Mouse (Mus musculus) thymus, adult 2 months (tissue): ENCODE measurements around the gene Mettl3. TPM values are rescaled to one million over a fixed set of nuclear protein-coding genes. Genes with fewer than 3 reads are reported as not detected.

Experiments
- DNase-seq: peaks from one replicate; pipeline ENCODE4 v3.0.0; 2021
- H3K27ac ChIP-seq: fragments of 200-500 bp; 2 replicates; pipeline ENCODE4 v1.5.1; 2012; ENCODE audit warnings: low read length, control low read depth; ENCODE audit not compliant: control insufficient read depth, insufficient read depth
- H3K27me3 ChIP-seq: fragments of 200-500 bp; 2 replicates; pipeline ENCODE4 v1.6.1; 2012; ENCODE audit warnings: mild to moderate bottlenecking, low read length, moderate library complexity, mixed read lengths; ENCODE audit not compliant: control insufficient read depth, insufficient read depth
- H3K36me3 ChIP-seq: fragments of 200-500 bp; 2 replicates; pipeline ENCODE4 v1.6.1; 2012; ENCODE audit warnings: mild to moderate bottlenecking, low read length, moderate library complexity; ENCODE audit not compliant: control insufficient read depth, insufficient read depth
- H3K4me1 ChIP-seq: fragments of 200-500 bp; replicated peaks from 2 replicates; pipeline ENCODE4 v1.6.1; 2012; ENCODE audit warnings: low read length; ENCODE audit not compliant: control insufficient read depth, insufficient read depth
- H3K4me3 ChIP-seq: fragments of 200-500 bp; 2 replicates; pipeline ENCODE4 v1.5.1; 2012; ENCODE audit warnings: mild to moderate bottlenecking, low read length, control low read depth, moderate library complexity; ENCODE audit not compliant: control insufficient read depth, insufficient read depth
- CTCF ChIP-seq: fragments of 200-500 bp; IDR thresholded peaks from 2 replicates; pipeline ENCODE4 v1.5.1; 2012; ENCODE audit warnings: mild to moderate bottlenecking, control low read depth, low read length, moderate library complexity, borderline replicate concordance; ENCODE audit not compliant: control insufficient read depth, poor library complexity, insufficient read depth; ENCODE audit errors: extremely low read depth
- POLR2A ChIP-seq: fragments of 200-500 bp; IDR thresholded peaks from 2 replicates; pipeline ENCODE4 v1.6.1; 2012; ENCODE audit warnings: mild to moderate bottlenecking, low read length, control low read depth, moderate library complexity; ENCODE audit not compliant: control insufficient read depth, poor library complexity, insufficient read depth; ENCODE audit errors: extremely low read depth
- WGBS: fragments of 180-500 bp; shearing (Covaris S2); methylation state at CpG from one replicate; pipeline ENCODE4 v1.1.7; 2018; 5-methylcytosine and 5-hydroxymethylcytosine counted together
- polyA plus RNA-seq: library from polyadenylated mRNA; depleted of rRNA; stranded (reverse); fragments of >200 nt; gene quantifications from 2 replicates; pipeline ENCODE4 v1.2.3, GENCODE M21; 2012; rRNA removed

Mettl3 gene
- polyA plus RNA-seq, 1 experiment = 54.2 TPM

DNA sequence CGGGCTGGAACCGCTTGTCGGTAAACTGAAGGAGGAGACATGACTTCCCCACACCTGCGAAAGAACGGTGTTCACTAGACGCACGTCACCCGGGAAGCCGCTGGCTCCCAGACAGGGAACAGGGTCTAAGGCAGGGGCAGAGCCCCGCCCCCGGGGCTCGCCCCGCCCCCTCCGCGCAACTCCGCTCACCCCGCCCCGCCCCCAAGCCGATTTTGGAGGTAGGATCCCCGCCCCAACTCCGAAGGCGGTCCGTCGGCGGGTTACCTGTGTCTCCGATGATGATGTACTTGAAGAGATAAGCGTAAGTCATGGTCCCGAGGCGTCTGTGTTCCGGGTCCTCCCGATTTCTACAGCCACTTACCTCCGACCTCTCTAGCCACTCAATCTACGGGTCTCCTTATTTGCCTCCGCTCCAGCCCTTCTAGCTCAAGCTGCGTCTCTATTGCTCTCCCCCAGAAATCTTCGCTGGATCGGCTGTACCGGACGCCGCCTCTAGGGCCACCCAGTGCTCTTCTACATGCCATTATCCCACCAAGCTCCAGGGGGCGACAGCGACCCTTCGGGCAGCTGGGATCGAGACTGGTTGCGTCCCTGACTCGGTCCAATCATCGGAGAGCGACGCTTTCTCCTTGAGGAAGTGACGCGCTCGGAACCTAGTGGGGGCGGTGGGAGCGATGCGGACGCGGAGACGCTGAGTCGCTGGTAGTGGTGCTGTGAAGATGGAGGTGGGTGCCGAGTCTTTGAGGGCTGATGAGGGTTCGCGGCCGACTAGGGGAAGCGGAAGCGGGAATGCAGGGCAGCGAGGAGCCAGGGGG, 25.8 kb downstream of the Mettl3 start, which contains the start of the genes Tox4 and Rab2b:
Gene Tox4 (plus strand): TSS at position 215 of the 815 bp plus-strand sequence.
Gene Rab2b (minus strand): TSS at position 614 of the 815 bp plus-strand sequence.
- Histone ChIP-seq H3K4me1 (no peaks in the 10 kb centered on the region), H3K4me3 (peak within 1 kb of the TSS; percentile 64), H3K27me3 (no peaks in the 10 kb centered on the region), H3K27ac (peak within 1 kb of the TSS; percentile 75), H3K36me3 (no peaks in the 10 kb centered on the region)
- under 1% methylated on average over 66 of the region's 66 CpGs for WGBS
- TF ChIP-seq POLR2A = peak; percentile 94
- TF ChIP-seq CTCF = peak; percentile 98
- DNase-seq = peak; percentile 99

DNA sequence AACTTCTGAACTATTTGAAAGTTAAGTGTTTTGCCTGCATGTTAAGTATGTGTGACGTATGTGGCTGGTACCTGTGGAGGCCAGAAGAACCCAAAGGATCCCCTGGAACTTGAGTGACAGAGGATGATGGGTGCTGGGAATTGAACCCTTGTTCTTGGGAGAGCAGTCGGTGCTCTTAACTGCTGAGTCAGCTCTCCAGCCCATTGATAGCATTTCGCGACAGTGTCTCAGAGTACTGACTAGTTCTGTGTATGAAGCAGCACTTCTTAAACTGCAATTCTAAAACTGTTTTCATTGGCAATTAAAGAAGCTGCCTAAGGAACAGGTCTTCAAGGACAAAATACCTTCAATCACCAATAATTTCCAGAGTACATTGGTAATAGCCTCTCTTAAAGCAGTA, 27.7 kb downstream of the Mettl3 start:
- H3K27me3 ChIP-seq = no peaks in the 10 kb centered on the region; the same call in 1 of the 2 replicates
- H3K4me1 ChIP-seq = no peaks in the 10 kb centered on the region
- TF ChIP-seq CTCF (no peak), POLR2A (no peak)
- DNase-seq = no peak
- no peak overlapping the region for H3K27ac ChIP-seq
- no peak overlapping the region for H3K4me3 ChIP-seq
- peaks cover 5% of the 10 kb centered on the region; the same call in 1 of the 2 replicates for H3K36me3 ChIP-seq
- WGBS = 97% methylated on average over 4 of the region's 4 CpGs

- H3K36me3 ChIP-seq = peaks cover 10% of the 10 kb centered on the region
- no peak overlapping the region for H3K27ac ChIP-seq
- no peaks in the 10 kb centered on the region for H3K4me1 ChIP-seq
- no peak for TF ChIP-seq CTCF
- TF ChIP-seq POLR2A = no peak
- 80% methylated on average over 3 of the region's 3 CpGs for WGBS
- DNase-seq = no peak
- no peaks in the 10 kb centered on the region; the same call in 1 of the 2 replicates for H3K27me3 ChIP-seq
- no peak overlapping the region for H3K4me3 ChIP-seq
Measured at GRCm38 (mm10) chr14:52272781-52273180, 32.1 kb downstream of the Mettl3 start.

DNA sequence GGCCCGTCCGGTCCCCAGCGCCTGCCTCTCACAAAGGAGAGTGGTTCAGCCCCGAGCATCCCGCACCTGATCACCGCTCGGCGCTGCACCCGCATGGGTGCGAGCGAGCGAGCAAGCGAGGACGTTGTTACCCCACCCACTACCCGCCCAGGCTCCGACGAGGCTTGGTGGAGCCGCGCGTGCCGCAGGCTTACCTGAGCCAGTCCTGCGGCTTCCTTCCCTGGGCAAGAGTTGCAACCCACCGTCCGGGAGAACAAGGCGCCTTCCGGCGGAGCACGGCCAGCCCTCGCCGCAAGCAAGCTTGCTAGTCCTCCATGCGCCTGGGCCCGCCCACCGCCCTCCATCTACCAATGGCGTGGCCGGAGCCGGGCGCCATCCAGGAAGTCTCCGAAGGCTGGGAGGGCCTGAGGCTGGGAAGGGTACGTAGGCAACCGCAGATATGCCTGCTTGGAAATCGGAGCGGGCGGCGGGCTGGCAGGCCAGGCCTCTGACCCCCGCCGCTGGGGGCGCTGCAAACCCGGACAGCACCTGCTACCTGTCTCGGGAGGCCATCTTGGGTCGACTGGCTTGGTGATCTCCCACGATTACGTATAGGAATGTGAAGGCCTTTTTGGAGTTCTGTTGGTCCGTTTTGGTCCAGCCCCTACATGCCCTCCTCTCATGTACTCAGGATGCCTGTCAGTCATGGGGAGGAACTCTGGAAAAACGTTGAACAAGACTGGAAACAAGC, 47.3 kb downstream of the Mettl3 start, which contains the start of gene Chd8:
Gene Chd8 (minus strand): TSS at position 297 of the 730 bp plus-strand sequence.
- DNase-seq = peak; percentile 98
- H3K4me1 ChIP-seq = peaks cover 3% of the 10 kb centered on the region; the same call in 1 of the 2 replicates
- H3K36me3 ChIP-seq = no peaks in the 10 kb centered on the region
- peak; percentile 95 for TF ChIP-seq CTCF
- peak; percentile 89 for TF ChIP-seq POLR2A
- H3K27me3 ChIP-seq = no peaks in the 10 kb centered on the region
- peak within 1 kb of the TSS; percentile 65 for H3K27ac ChIP-seq
- H3K4me3 ChIP-seq = peak within 1 kb of the TSS; percentile 84
- 1% methylated on average over 54 of the region's 54 CpGs for WGBS

GRCm38 (mm10) chr14:52256311-52257175, 48.4 kb downstream of the Mettl3 start:
- H3K4me1 ChIP-seq = peaks cover 3% of the 10 kb centered on the region; the same call in 1 of the 2 replicates
- H3K4me3 ChIP-seq = peak overlapping the region; percentile 84; the same call in 1 of the 2 replicates
- WGBS = 2% methylated on average over 18 of the region's 18 CpGs
- H3K27ac ChIP-seq = no peak overlapping the region
- DNase-seq = peak; percentile 12
- H3K27me3 ChIP-seq = no peaks in the 10 kb centered on the region
- TF ChIP-seq POLR2A (no peak), CTCF (no peak)
- no peaks in the 10 kb centered on the region for H3K36me3 ChIP-seq

- Histone ChIP-seq H3K27ac (no peak overlapping the region), H3K4me1 (peaks cover 6% of the 10 kb centered on the region), H3K27me3 (no peaks in the 10 kb centered on the region), H3K36me3 (no peaks in the 10 kb centered on the region), H3K4me3 (no peak overlapping the region)
- no peak for DNase-seq
- WGBS = 76% methylated on average over 4 of the region's 4 CpGs
- TF ChIP-seq POLR2A (no peak), CTCF (no peak)
Measured at GRCm38 (mm10) chr14:52246129-52246528, 58.8 kb downstream of the Mettl3 start.

Other genes with a start within 250 kb of the Mettl3 start
- 163 and 171 TPM in 2 replicates for gene Hnrnpc, start 201.1 kb downstream of the Mettl3 start, polyA plus RNA-seq
- gene Rpgrip1, start 194.4 kb downstream of the Mettl3 start, polyA plus RNA-seq = 3.1 and 3.9 TPM in 2 replicates
- 19.1 and 22.8 TPM in 2 replicates for gene Supt16, start 107.7 kb downstream of the Mettl3 start, polyA plus RNA-seq
- gene Chd8, start 47.3 kb downstream of the Mettl3 start, polyA plus RNA-seq = 66.6 and 70.2 TPM in 2 replicates
- gene Tox4, start 26.0 kb downstream of the Mettl3 start, polyA plus RNA-seq = 73.5 and 96.7 TPM in 2 replicates
- 12.8 and 15.3 TPM in 2 replicates for gene Rab2b, start 25.6 kb downstream of the Mettl3 start, polyA plus RNA-seq
- 23.3 and 24.7 TPM in 2 replicates for gene Sall2, start 23.6 kb upstream of the Mettl3 start, polyA plus RNA-seq
- not detected in 2 replicates for gene Olfr1513, start 51.3 kb upstream of the Mettl3 start, polyA plus RNA-seq
- 0.04 TPM in 1 of 2 replicates, not detected in the other for gene Olfr1512, start 74.0 kb upstream of the Mettl3 start, polyA plus RNA-seq
- gene Olfr1511, start 92.3 kb upstream of the Mettl3 start, polyA plus RNA-seq = not detected in 2 replicates
- not detected in 2 replicates for gene Olfr1510, start 109.2 kb upstream of the Mettl3 start, polyA plus RNA-seq
- not detected in 2 replicates for gene Olfr1509, start 137.9 kb upstream of the Mettl3 start, polyA plus RNA-seq
- gene Olfr1508, start 162.4 kb upstream of the Mettl3 start, polyA plus RNA-seq = not detected in 2 replicates
- 0.28 and 0.52 TPM in 2 replicates for gene Olfr1507, start 190.6 kb upstream of the Mettl3 start, polyA plus RNA-seq